Mouse (Mus musculus) layer of hippocampus, adult 11-12 months (tissue): ENCODE results near the gene Ppm1m.

Experiments
- DNase-seq: peaks from one replicate; pipeline ENCODE4 v3.0.0; 2022; ENCODE audit warnings: low spot score

Ppm1m gene

GRCm38 (mm10) chr9:106158037-106158491 is 41.5 kb downstream of the Ppm1m start, which contains the start of gene Glyctk:
Gene Glyctk (minus strand): TSS chr9:106158138.
- no peak for DNase-seq

DNA sequence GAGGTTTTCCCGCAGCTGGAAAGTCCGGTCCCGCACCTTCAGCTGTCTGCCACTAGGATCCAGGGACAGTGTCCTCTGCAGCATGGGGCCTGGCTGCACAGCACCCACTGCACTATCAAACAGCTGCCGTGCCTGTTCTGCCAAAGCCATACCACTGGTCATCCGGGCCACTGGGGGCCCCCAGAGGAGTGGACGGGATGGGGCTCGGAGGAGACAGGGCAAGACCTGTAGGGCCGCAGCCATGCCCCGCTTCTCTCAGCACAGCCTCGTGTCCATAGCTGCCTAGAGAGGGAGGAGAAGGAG is 42.0 kb downstream of the Ppm1m start:
- no peak for DNase-seq

- no peak for DNase-seq
Measured at GRCm38 (mm10) chr9:106156921-106157622, 42.5 kb downstream of the Ppm1m start.

DNA sequence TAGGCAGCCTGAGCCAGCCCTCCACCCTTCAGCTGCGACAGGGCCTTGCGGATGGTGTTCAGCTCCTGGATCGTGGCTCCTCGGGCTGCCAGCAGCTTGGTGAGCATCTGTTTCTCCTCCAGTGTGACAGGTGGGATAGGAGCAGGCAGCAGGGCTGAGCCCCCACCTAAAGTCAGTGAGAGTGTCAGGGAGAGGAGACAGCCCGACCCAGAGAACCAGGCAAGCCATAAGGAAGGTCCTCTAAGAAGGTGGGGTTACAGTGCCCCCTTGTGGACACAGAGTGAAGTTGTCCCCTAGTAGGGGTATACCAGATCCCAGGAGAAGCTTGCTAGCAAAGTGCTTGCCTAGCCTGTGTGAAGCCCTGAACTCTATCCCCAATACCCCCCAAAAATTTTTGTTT is 43.1 kb downstream of the Ppm1m start:
- peak; percentile 53 for DNase-seq

DNA sequence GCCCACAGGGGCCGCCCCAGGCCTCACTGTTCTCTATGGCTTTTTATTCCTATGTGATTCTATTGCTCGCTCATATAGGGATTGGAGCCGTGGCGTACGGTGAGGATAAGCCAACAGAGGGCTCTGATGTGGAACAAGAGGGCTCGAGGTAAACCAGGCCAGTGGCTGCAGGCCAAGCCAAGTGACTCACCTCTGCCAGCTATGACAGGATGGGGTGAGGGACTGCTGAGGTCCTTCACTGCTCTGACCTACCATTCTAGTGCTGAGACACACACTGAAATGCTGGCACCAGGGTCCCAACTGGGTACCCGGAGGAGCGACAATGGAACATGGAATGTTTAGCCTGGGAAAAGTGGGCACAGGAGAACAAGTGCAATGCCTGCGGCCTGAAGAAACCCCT is 45.4 kb downstream of the Ppm1m start:
- DNase-seq = no peak

DNA sequence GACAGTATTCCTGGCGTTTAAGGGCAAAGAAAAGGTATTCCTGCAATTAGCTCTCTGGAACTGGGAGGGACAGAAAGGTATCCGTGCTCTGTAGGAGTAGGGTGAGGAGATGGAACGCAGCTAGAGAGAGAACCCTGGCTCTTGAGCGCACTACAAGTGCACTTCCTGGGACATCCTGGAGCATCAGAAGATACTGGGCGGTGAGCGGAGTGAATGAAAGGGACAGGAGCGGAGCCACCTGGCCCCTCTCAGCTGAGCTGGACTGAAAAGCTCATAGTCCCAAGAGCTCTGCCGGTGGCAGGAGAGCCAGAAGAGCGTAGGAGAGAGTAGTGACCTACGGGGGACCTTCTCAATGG is 50.2 kb downstream of the Ppm1m start:
- DNase-seq = no peak

DNA sequence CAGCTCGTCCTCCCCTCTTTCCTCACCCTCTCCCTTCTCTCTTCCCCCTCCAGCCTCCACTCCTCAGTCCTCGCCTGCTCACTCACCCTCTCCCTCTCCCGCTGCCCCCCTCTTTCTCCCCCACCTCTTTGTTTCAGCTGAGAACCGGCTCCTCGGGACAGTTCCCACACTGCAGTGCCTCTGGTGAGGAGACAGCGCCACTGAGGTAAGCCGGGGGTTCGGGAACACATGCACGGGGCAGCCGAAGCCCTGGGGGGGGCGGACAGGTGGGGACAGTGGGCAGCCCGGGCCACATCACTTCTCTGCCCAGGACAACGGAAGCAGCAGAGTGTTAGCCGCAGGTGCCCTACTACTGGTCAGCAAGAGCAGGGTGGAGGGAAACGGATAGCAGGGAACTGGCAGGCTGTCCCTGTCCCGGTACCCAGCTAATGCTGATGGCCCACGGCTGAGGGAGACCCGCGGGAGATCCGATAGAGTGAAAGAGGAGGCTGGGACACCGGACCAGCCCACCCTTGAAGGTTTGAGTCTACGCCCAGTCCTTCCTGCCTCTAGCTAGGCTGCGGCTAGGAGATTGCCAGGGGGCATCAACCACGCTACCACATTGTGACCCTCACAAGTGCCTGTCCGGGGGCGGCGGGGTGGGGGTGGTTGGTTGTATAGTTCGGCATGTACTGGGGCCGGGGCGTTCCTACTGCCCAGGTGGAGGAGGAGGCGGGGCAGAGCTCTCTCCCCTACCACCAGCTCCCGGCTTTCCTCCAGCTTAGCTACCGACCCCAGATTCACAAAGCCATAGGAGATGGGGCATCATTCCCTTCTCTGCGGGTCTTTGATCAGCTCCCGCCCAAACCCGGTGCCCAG is 50.8 kb downstream of the Ppm1m start:
- no peak for DNase-seq

- DNase-seq = no peak
Measured at GRCm38 (mm10) chr9:106147851-106148431, 51.6 kb downstream of the Ppm1m start.

GRCm38 (mm10) chr9:106147281-106147680 is 52.3 kb downstream of the Ppm1m start:
- DNase-seq = no peak

DNA sequence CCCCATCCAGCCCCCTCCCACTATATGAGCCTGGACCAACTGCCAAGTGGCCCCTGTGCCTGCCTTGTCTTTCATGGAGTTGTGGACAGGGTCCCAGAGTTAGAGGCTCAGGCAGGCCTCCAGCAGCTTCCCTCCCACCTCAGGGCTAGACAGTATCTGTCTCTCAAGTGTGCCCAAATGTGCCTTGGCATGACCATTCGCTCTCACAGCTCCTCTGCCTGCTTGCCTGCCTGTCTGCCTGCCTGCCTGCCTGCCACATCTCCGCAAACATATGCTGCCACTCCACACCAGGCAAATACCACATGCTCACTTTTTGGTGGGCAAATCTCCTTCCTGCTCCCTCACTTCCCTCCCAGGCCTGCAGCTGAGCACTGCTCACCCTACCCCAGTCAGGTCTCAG is 54.0 kb downstream of the Ppm1m start:
- no peak for DNase-seq
